8 mouse cellular contexts compared by ENCODE assay signal in the genomic region with DNA sequence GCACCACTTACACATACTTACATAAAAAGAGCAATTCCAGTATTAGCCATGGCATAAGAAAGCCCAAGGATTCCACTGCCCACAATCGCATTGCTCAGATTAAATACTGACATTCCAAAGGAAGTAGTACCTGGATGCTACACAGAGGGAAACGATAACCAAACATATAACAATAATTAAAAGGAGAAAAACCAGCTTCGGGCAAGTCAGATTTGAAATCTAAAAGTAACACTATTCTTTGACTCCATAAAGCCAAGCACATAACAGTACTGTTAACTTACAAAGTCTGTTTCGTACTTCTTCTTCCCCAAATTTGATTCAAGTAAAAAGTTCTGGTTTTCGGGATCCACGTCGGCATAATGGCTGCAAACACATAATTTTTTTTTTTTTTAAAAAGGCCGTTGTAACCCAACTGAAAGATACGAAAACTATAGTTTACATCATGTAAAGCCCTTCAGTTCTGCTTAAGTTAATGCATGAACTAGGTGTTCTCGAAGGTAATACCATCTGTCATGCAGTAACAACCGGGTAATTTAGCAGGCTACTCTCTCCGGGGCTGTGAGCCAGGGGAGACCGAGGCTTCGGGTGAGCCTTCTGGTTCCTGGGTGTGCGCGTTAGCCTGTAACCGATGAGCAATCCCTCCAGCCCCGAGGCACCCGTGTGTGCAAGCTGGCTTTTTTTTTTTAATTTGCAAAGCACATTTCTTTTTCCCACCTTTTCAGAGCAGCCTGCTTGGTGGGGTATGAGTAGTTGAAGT. TPM values are rescaled to one million over a fixed set of nuclear protein-coding genes. Genes with fewer than 3 reads are reported as not detected.
DNase-seq lines count a peak whose midpoint lies in the region; ATAC-seq and TF ChIP-seq lines count a peak whose summit lies in the region.

No protein-coding gene starts in this region.

- 24% methylated on average over 19 of the region's 19 CpGs for WGBS in heart, embryonic 10.5 days
- 9% methylated on average over 19 of the region's 19 CpGs for WGBS in embryonic facial prominence, embryonic 14.5 days
- WGBS in intestine, embryonic 14.5 days, result 8% methylated on average over 19 of the region's 19 CpGs
- WGBS in midbrain, embryonic 13.5 days, result 21% methylated on average over 19 of the region's 19 CpGs

- peak; percentile 5; the same call in 1 of the 2 replicates for ATAC-seq in embryonic facial prominence, embryonic 14.5 days (ENCODE audit: low read depth)
- peak; percentile 7 for ATAC-seq in intestine, embryonic 14.5 days (replicated peaks; ENCODE audit: low FRiP score, low TSS enrichment, low read depth)
- ATAC-seq in midbrain, embryonic 13.5 days, result peak; percentile 16; the same call in 1 of the 2 replicates

- no peak for DNase-seq in heart, embryonic 10.5 days (ENCODE audit: low spot score)
- DNase-seq in heart, adult 8-10 months (ENCODE audit: low spot score), result no peak
- DNase-seq in embryonic facial prominence, embryonic 14.5 days (ENCODE audit: low spot score), result no peak
- DNase-seq in intestine, embryonic 14.5 days (ENCODE audit: low spot score), result no peak
- DNase-seq in ovary, postnatal 10 days (ENCODE audit: low spot score), result no peak
- no peak for DNase-seq in right cerebral cortex, postnatal 4 days

- peak overlapping the region; percentile 99 for H3K27ac ChIP-seq in heart, embryonic 10.5 days
- peak overlapping the region; percentile 98 for H3K27ac ChIP-seq in embryonic facial prominence, embryonic 14.5 days (replicated peaks; ENCODE audit: low read depth, low read length)
- H3K27ac ChIP-seq in intestine, embryonic 14.5 days (ENCODE audit: low read depth), result peak overlapping the region; percentile 99
- peak overlapping the region; percentile 100 for H3K27ac ChIP-seq in midbrain, embryonic 13.5 days

- H3K4me1 ChIP-seq in heart, embryonic 10.5 days, result peaks cover 35% of the 10 kb centered on the region
- peaks cover 73% of the 10 kb centered on the region for H3K4me1 ChIP-seq in E14TG2a.4 (replicated peaks; ENCODE audit: low read depth, low read length)
- peaks cover 26% of the 10 kb centered on the region for H3K4me1 ChIP-seq in embryonic facial prominence, embryonic 14.5 days (ENCODE audit: control insufficient read depth, insufficient read depth, low read length)
- peaks cover 34% of the 10 kb centered on the region for H3K4me1 ChIP-seq in intestine, embryonic 14.5 days (replicated peaks; ENCODE audit: control insufficient read depth, insufficient read depth, low read length)
- H3K4me1 ChIP-seq in midbrain, embryonic 13.5 days (replicated peaks), result peaks cover 54% of the 10 kb centered on the region

- H3K27me3 ChIP-seq in heart, embryonic 10.5 days (ENCODE audit: insufficient read depth, poor library complexity, severe bottlenecking), result no peaks in the 10 kb centered on the region
- H3K27me3 ChIP-seq in E14TG2a.4 (ENCODE audit: insufficient read depth, low read length), result no peaks in the 10 kb centered on the region
- H3K27me3 ChIP-seq in embryonic facial prominence, embryonic 14.5 days (replicated peaks; ENCODE audit: control insufficient read depth, insufficient read depth, low read length), result no peaks in the 10 kb centered on the region
- no peaks in the 10 kb centered on the region for H3K27me3 ChIP-seq in intestine, embryonic 14.5 days (replicated peaks; ENCODE audit: control insufficient read depth, insufficient read depth, low read length)
- H3K27me3 ChIP-seq in midbrain, embryonic 13.5 days, result 0 out of 2 replicates have a peak, but pooled peaks cover 3% of the 10 kb centered on the region

- H3K9ac ChIP-seq in embryonic facial prominence, embryonic 14.5 days (ENCODE audit: low read depth, low read length), result peak overlapping the region; percentile 100
- peak overlapping the region; percentile 100 for H3K9ac ChIP-seq in intestine, embryonic 14.5 days (ENCODE audit: low read length)
- peak overlapping the region; percentile 99 for H3K9ac ChIP-seq in midbrain, embryonic 13.5 days (replicated peaks)

- peak overlapping the region; percentile 78 for H3K4me3 ChIP-seq in heart, embryonic 10.5 days
- peak overlapping the region; percentile 92 for H3K4me3 ChIP-seq in E14TG2a.4 (replicated peaks; ENCODE audit: low read length)
- H3K4me3 ChIP-seq in embryonic facial prominence, embryonic 14.5 days (ENCODE audit: low read depth, low read length), result peak overlapping the region; percentile 75
- H3K4me3 ChIP-seq in intestine, embryonic 14.5 days (ENCODE audit: low read depth, low read length), result peak overlapping the region; percentile 85
- H3K4me3 ChIP-seq in midbrain, embryonic 13.5 days (replicated peaks), result peak overlapping the region; percentile 89

- peaks cover 55% of the 10 kb centered on the region for H3K36me3 ChIP-seq in heart, embryonic 10.5 days
- H3K36me3 ChIP-seq in E14TG2a.4 (ENCODE audit: insufficient read depth, low read length), result peaks cover 55% of the 10 kb centered on the region
- peaks cover 56% of the 10 kb centered on the region for H3K36me3 ChIP-seq in embryonic facial prominence, embryonic 14.5 days (ENCODE audit: control insufficient read depth, insufficient read depth, low read length)
- peaks cover 53% of the 10 kb centered on the region for H3K36me3 ChIP-seq in intestine, embryonic 14.5 days (ENCODE audit: control insufficient read depth, insufficient read depth, low read length)
- peaks cover 41% of the 10 kb centered on the region for H3K36me3 ChIP-seq in midbrain, embryonic 13.5 days

- TF ChIP-seq CTCF in E14TG2a.4 (conservative IDR thresholded peaks at IDR 0.05; ENCODE audit: low read length), result no peak

- H3K9me3 ChIP-seq in heart, embryonic 10.5 days, result no peaks in the 10 kb centered on the region
- H3K9me3 ChIP-seq in E14TG2a.4 (ENCODE audit: low read length), result no peaks in the 10 kb centered on the region
- H3K9me3 ChIP-seq in embryonic facial prominence, embryonic 14.5 days (ENCODE audit: control insufficient read depth, low read length), result no peaks in the 10 kb centered on the region
- no peaks in the 10 kb centered on the region for H3K9me3 ChIP-seq in intestine, embryonic 14.5 days (ENCODE audit: control insufficient read depth, low read length)
- H3K9me3 ChIP-seq in midbrain, embryonic 13.5 days, result no peaks in the 10 kb centered on the region

- peak overlapping the region; percentile 92 for H3K4me2 ChIP-seq in embryonic facial prominence, embryonic 14.5 days (ENCODE audit: low read depth, low read length)
- H3K4me2 ChIP-seq in intestine, embryonic 14.5 days (ENCODE audit: low read length), result peak overlapping the region; percentile 96
- H3K4me2 ChIP-seq in midbrain, embryonic 13.5 days (replicated peaks), result peak overlapping the region; percentile 76

RNA-seq across cellular contexts. Expression of a gene that starts 1.5 kb away (rescaled TPM):
- 113 and 119 TPM in 2 replicates for polyA plus RNA-seq in heart, embryonic 10.5 days (2016; fragmentation: Nextera tagmentation; extraction: Ambion mirVana)
- 100 to 1,000 TPM in 2 of 4 experiments, 10 to 100 TPM in 2; 90.5 to 215 (median 150) TPM for total RNA-seq in heart, adult 8-10 months (2022)
- 141 and 147 TPM in 2 replicates for polyA plus RNA-seq in embryonic facial prominence, embryonic 14.5 days (2014; fragmentation: Nextera tagmentation; extraction: Ambion mirVana)
- polyA plus RNA-seq in intestine, embryonic 14.5 days (2014; fragmentation: Nextera tagmentation; extraction: Ambion mirVana), result 129 and 141 TPM in 2 replicates
- 149 and 152 TPM in 2 replicates for polyA plus RNA-seq in midbrain, embryonic 13.5 days (2015; fragmentation: Nextera tagmentation; extraction: Ambion mirVana)

RNA-seq across cellular contexts. Expression of a gene that starts 55.4 kb away (rescaled TPM):
- polyA plus RNA-seq in heart, embryonic 10.5 days (2016; fragmentation: Nextera tagmentation; extraction: Ambion mirVana), result 90.5 and 96.2 TPM in 2 replicates
- 1 to 10 TPM; 3.5 to 7.9 (median 6.1) TPM for total RNA-seq in heart, adult 8-10 months (2022)
- 46.1 and 56.2 TPM in 2 replicates for polyA plus RNA-seq in embryonic facial prominence, embryonic 14.5 days (2014; fragmentation: Nextera tagmentation; extraction: Ambion mirVana)
- 124 and 126 TPM in 2 replicates for polyA plus RNA-seq in intestine, embryonic 14.5 days (2014; fragmentation: Nextera tagmentation; extraction: Ambion mirVana)
- 156 and 159 TPM in 2 replicates for polyA plus RNA-seq in midbrain, embryonic 13.5 days (2015; fragmentation: Nextera tagmentation; extraction: Ambion mirVana)
